Mouse (Mus musculus) megakaryocyte, embryonic 14.5 days (primary cell): ENCODE measurements around the gene Ciz1.

ENCODE experiments used
- FLI1 ChIP-seq: IDR thresholded peaks from 2 replicates; pipeline ENCODE4 v1.6.1; 2012; ENCODE audit warnings: low read length, inconsistent platforms, mixed read lengths
- GATA1 ChIP-seq: IDR thresholded peaks from 3 replicates; pipeline ENCODE4 v1.6.1; 2012; ENCODE audit warnings: mixed read lengths, low read length, inconsistent platforms, borderline replicate concordance

- TF ChIP-seq GATA1 (no peak), FLI1 (no peak)
Observed at GRCm38 (mm10) chr2:32340836-32341633, 11.1 kb upstream of the Ciz1 start.
